ENCODE assay signal across 9 mouse cellular contexts in genomic region chrX:159264681-159265080, GRCm38 (mm10). TPM values are rescaled to one million over a fixed set of nuclear protein-coding genes. Genes with fewer than 3 reads are reported as not detected.
DNase-seq lines count a peak whose midpoint lies in the region; ATAC-seq and TF ChIP-seq lines count a peak whose summit lies in the region.
"Had no signal": no experiment of that assay in that cellular context is flagged by ENCODE, and none has a peak within 500 bp of the region (broad histone marks: within the 10 kb centered on the region; RNA-seq: fewer than 3 reads in every experiment).

No protein-coding gene starts in this region.

- no peak for TF ChIP-seq POLR2A in kidney, adult 2 months (IDR thresholded peaks at IDR 0.05; ENCODE audit: low read depth, low read length)

- no peaks in the 10 kb centered on the region for H3K36me3 ChIP-seq in kidney, adult 2 months (ENCODE audit: control insufficient read depth, insufficient read depth, low read length)
- H3K36me3 ChIP-seq: embryonic facial prominence, embryonic 13.5 days had no signal

- H3K27ac ChIP-seq in kidney, adult 2 months (ENCODE audit: insufficient read depth, low read depth, low read length): no peak overlapping the region
- H3K27ac ChIP-seq: embryonic facial prominence, embryonic 13.5 days had no signal

- H3K4me1 ChIP-seq in kidney, adult 2 months (ENCODE audit: control insufficient read depth, insufficient read depth, low read length): no peaks in the 10 kb centered on the region
- H3K4me1 ChIP-seq: embryonic facial prominence, embryonic 13.5 days had no signal

- peak; percentile 67; the same call in 1 of the 2 replicates for ATAC-seq in erythroid progenitor cell, adult 5-6 weeks (replicated peaks; ENCODE audit: low FRiP score, poor library complexity, severe bottlenecking)

- no peak overlapping the region for H3K4me3 ChIP-seq in kidney, adult 2 months (ENCODE audit: insufficient read depth, low read depth, low read length)
- H3K4me3 ChIP-seq: embryonic facial prominence, embryonic 13.5 days had no signal

- H3K27me3 ChIP-seq in kidney, adult 2 months (replicated peaks; ENCODE audit: control insufficient read depth, insufficient read depth, low read length): no peaks in the 10 kb centered on the region

- TF ChIP-seq CTCF in kidney, adult 2 months (conservative IDR thresholded peaks at IDR 0.05; ENCODE audit: insufficient read depth, insufficient read length, low read depth, low read length): peak; percentile 53

- WGBS in kidney, adult 2 months: 43% methylated on average over 3 of the region's 3 CpGs

- no peak for DNase-seq in kidney, adult 2 months
- no peak for DNase-seq in kidney, postnatal 14 days
- DNase-seq in NIH3T3 (ENCODE audit: low read depth): peak; percentile 35
- peak; percentile 8 for DNase-seq in spleen, adult 12 weeks (ENCODE audit: low spot score)
- DNase-seq in layer of hippocampus, adult 9-10 months (ENCODE audit: low spot score): no peak
- DNase-seq in right cerebral cortex, adult 2 months (ENCODE audit: low spot score in 2 of 2): no peak
- no peak for DNase-seq in left cerebral cortex, adult 8-10 months (ENCODE audit: low spot score in 2 of 2)

RNA-seq across cellular contexts. Expression of gene Rps6ka3, which starts 54.6 kb away (rescaled TPM):
- 13.4 and 14.6 TPM in 2 replicates for polyA plus RNA-seq in kidney, adult 2 months (2012; rRNA removed)
- 24.5 and 35.6 TPM in 2 replicates for total RNA-seq in erythroid progenitor cell, adult 5-6 weeks (2015; ENCODE audit: low replicate concordance)
- total RNA-seq in erythroid progenitor cell, adult 5-6 weeks (2017; ENCODE audit: low replicate concordance): 6.9 and 16.7 TPM in 2 replicates
- total RNA-seq in left cerebral cortex, adult 8-10 months (2022): 10 to 100 TPM; 38.0 to 63.0 (median 51.1) TPM

Comparison
In these comparisons a context has a peak if more than half of its experiments do, and no peak if none do; other contexts are left out.
1. DNase-seq: peak in NIH3T3 (single experiment) and spleen, adult 12 weeks (single experiment); none in kidney, adult 2 months (single experiment), kidney, postnatal 14 days (single experiment), layer of hippocampus, adult 9-10 months (single experiment), right cerebral cortex, adult 2 months (0 of 2) and left cerebral cortex, adult 8-10 months (0 of 2).